Mouse (Mus musculus): ENCODE measurements around the gene Ranbp6. TPM values are rescaled to one million over a fixed set of nuclear protein-coding genes. Genes with fewer than 3 reads are reported as not detected.
A peak's percentile ranks its signal among the peaks of the same experiment; 100 is the strongest.

Gene Ranbp6
- polyA plus RNA-seq (2015; fragmentation: Nextera tagmentation; extraction: Ambion mirVana), result 35.8 and 39.6 TPM in 2 replicates

DNA sequence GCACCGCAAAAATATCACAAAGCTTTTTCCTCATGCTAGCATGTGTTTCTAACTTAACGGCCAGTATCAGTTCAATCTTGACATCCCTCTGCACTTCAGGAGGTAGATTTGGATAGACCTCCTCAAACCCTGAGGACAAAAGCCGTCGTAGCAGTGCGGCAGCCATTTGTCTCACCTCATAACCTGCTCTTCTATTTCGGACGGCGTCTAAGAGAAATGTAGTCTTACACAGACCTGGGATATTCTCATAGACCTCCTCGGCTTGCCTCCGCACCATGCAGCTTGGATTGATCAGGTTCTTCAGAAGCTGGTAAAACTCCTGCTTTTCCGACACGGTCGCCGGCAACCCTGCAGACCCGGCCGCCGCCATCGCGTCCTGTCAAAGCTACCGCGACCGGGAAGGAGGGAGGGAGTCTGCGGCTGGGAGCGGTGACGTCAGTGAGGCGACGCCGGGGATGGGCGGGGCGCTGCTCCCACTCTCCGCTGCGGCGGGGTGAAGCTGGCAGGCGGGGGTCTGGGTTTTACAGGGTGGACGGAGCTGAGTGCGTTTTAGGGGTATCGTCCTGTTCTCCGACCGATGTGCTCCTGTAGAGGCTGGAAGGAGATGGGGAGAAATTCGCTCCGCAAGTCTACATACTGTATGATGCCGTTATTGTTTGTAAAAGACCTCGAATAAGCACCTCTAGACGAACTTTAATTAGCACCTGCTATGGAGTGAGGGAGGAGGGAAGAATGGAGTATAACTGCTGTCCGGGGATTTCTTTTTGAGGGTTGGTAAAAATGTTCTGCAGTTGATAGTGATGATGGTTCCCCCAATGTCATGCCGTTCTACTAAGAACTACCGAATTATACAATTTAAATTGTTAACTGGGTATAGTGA, at the start of gene Ranbp6:
TSS of gene Ranbp6 (minus strand) at position 394 of the 880 bp plus-strand sequence.
- peaks cover 24% of the 10 kb centered on the region for H3K36me3 ChIP-seq
- peak; percentile 97 for ATAC-seq (replicated peaks)
- under 1% methylated on average over 47 of the region's 47 CpGs for WGBS

DNA sequence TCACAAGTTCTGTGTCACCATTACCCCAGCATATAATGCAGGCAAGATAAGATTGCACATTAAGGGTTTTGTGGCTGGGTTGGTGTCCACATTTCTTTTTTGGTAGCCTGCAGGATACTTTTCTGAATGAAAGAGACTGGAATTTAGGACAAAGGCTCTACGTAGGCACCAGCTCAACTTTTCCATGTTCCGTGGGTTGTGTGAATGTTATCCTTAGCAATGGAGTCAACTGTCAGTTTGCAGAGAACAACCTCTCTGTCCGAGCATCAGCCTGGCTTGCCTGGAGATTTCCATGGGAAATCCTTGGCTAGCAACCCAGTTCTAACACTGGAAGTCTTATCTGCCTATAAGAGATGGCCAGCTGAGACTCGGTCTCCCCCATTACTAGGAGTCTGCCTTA, 48.0 kb upstream of the Ranbp6 start:
- H3K27me3 ChIP-seq, result no peaks in the 10 kb centered on the region
- H3K27ac ChIP-seq (replicated peaks), result no peak overlapping the region
- no peak overlapping the region for H3K4me3 ChIP-seq
- H3K4me1 ChIP-seq, result no peaks in the 10 kb centered on the region
- no peak for ATAC-seq (replicated peaks)
- WGBS, result 87% methylated on average over 4 of the region's 4 CpGs
- H3K9ac ChIP-seq (replicated peaks), result no peak overlapping the region
- no peaks in the 10 kb centered on the region for H3K9me3 ChIP-seq
- H3K4me2 ChIP-seq (replicated peaks), result no peak overlapping the region
- H3K36me3 ChIP-seq, result no peaks in the 10 kb centered on the region

More for the DNA sequence above, at the start of gene Ranbp6:
- Histone ChIP-seq H3K4me3 (peak within 1 kb of the TSS; percentile 85), H3K27me3 (no peaks in the 10 kb centered on the region), H3K9me3 (no peaks in the 10 kb centered on the region), H3K4me2 (replicated peaks) (peak within 1 kb of the TSS; percentile 75), H3K4me1 (peaks cover 35% of the 10 kb centered on the region), H3K27ac (replicated peaks) (peak within 1 kb of the TSS; percentile 79), H3K9ac (replicated peaks) (peak within 1 kb of the TSS; percentile 83)

DNA sequence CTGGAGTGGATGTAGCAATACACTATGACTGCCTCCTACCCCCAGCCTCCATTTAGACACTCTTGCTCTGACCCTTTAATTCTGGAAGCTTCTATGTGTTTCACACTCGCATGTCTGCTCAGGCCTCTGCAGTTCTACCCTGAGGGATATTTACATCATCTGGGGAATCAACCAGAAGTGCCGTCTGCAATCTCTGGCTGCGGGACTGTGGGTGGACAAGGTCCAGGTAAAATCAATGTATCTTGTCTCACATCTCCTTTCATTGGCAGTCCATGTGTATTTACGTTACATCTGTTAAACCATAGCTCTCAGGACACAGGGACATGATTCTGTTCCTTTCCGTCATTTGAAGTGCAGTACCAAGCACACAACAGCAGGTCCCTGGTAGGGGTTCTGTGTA, 44.5 kb upstream of the Ranbp6 start:
- no peak overlapping the region for H3K4me3 ChIP-seq
- H3K27ac ChIP-seq (replicated peaks), result no peak overlapping the region
- 94% methylated on average over 5 of the region's 5 CpGs for WGBS
- no peak overlapping the region for H3K4me2 ChIP-seq (replicated peaks)
- ATAC-seq (replicated peaks), result no peak
- H3K4me1 ChIP-seq, result no peaks in the 10 kb centered on the region
- no peaks in the 10 kb centered on the region for H3K9me3 ChIP-seq
- H3K36me3 ChIP-seq, result no peaks in the 10 kb centered on the region
- no peak overlapping the region for H3K9ac ChIP-seq (replicated peaks)
- H3K27me3 ChIP-seq, result no peaks in the 10 kb centered on the region

DNA sequence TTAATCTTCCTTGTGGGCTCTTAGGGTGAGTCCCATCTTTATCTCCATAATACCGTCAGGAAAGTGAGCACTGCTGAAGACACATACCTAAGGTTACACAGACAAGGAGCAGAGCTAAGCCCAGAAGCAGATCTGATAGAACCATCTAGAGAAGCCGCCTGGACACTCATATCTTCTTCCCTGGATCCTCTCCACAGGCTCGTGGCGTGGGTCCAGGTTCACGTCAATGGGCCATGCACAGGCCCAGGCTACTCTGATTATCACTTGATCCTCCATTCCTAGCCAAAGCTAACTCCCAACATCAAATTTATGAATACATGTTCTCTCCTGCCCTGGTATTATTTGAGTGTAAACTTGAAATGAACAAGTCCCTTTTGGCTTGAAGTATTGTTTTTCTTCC, 40.9 kb upstream of the Ranbp6 start:
- 95% methylated on average over 5 of the region's 5 CpGs for WGBS
- no peak overlapping the region for H3K4me3 ChIP-seq
- H3K4me1 ChIP-seq, result no peaks in the 10 kb centered on the region
- H3K27ac ChIP-seq (replicated peaks), result no peak overlapping the region
- no peak for ATAC-seq (replicated peaks)
- H3K9me3 ChIP-seq, result no peaks in the 10 kb centered on the region
- no peaks in the 10 kb centered on the region for H3K27me3 ChIP-seq
- no peaks in the 10 kb centered on the region for H3K36me3 ChIP-seq
- no peak overlapping the region for H3K9ac ChIP-seq (replicated peaks)
- no peak overlapping the region for H3K4me2 ChIP-seq (replicated peaks)

DNA sequence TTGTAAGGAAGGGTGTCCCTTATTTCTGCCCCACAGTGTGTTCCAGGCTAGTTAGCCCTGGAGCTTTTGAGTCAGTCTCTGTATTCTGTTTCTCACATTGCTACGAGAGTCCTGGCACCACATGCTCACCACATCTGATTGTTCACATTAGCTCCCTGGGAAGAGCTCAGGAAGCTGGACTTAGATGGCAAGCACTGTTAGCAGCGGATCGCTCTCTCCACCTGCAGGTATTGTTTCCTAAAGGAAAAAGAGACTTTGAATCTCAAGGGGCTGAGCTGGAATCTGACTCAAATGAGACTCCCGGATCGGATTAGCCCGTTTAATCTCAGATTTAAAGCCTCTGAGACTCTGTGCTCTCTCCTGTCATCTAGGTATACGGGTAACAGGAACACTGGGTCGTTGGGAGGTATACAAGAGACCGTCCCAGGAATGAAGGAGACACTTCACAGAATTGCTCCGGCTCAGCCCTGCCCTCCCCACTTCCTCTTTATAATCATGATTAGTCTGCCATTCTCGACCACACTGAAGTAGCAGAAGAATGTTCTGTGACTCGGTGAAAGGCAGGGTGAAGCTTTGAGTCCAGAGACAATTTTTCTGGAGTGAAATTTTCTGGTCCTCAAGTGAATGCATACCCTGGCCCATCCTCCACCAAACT, 38.4 kb upstream of the Ranbp6 start:
- no peaks in the 10 kb centered on the region for H3K9me3 ChIP-seq
- H3K4me3 ChIP-seq, result no peak overlapping the region
- no peaks in the 10 kb centered on the region for H3K36me3 ChIP-seq
- H3K27me3 ChIP-seq, result peaks cover 7% of the 10 kb centered on the region
- H3K27ac ChIP-seq (replicated peaks), result no peak overlapping the region
- H3K4me1 ChIP-seq, result no peaks in the 10 kb centered on the region
- WGBS, result 30% methylated on average over 12 of the region's 12 CpGs
- H3K9ac ChIP-seq (replicated peaks), result no peak overlapping the region
- no peak overlapping the region for H3K4me2 ChIP-seq (replicated peaks)
- ATAC-seq (replicated peaks), result no peak

DNA sequence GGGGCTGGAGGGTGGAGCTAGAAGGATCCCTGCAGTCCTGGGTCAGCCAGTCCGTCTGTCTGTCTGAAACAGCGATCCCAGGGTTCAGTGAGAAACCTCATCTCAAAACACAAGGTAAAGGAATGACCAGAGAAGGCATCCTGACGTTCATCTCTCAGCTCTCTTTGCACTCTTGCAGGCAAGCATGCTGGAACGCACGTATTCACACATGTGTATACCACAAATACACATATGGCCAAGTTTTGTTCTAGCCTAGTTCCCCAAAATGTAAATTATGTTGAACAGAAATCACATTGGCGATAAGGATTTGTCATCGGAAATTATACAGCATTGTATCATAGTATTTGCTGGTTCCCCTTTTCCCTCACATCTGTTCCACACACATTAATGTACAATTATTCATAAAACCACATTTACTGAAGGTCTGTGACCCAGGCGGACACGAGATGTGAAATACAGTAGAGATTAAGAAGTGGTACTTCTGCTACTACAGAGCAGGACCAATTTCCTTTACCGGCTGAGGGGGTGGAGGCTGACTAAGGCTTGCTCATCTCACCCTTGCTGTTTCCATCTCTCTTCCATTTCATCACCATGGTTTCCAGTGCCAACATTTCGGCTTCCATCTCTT, 37.3 kb upstream of the Ranbp6 start:
- H3K4me3 ChIP-seq, result no peak overlapping the region
- 83% methylated on average over 11 of the region's 11 CpGs for WGBS
- no peak overlapping the region for H3K4me2 ChIP-seq (replicated peaks)
- H3K9me3 ChIP-seq, result no peaks in the 10 kb centered on the region
- peaks cover 3% of the 10 kb centered on the region; the same call in 1 of the 2 replicates for H3K4me1 ChIP-seq
- no peak overlapping the region for H3K9ac ChIP-seq (replicated peaks)
- peaks cover 13% of the 10 kb centered on the region for H3K27me3 ChIP-seq
- no peaks in the 10 kb centered on the region for H3K36me3 ChIP-seq
- ATAC-seq (replicated peaks), result no peak
- H3K27ac ChIP-seq (replicated peaks), result no peak overlapping the region

DNA sequence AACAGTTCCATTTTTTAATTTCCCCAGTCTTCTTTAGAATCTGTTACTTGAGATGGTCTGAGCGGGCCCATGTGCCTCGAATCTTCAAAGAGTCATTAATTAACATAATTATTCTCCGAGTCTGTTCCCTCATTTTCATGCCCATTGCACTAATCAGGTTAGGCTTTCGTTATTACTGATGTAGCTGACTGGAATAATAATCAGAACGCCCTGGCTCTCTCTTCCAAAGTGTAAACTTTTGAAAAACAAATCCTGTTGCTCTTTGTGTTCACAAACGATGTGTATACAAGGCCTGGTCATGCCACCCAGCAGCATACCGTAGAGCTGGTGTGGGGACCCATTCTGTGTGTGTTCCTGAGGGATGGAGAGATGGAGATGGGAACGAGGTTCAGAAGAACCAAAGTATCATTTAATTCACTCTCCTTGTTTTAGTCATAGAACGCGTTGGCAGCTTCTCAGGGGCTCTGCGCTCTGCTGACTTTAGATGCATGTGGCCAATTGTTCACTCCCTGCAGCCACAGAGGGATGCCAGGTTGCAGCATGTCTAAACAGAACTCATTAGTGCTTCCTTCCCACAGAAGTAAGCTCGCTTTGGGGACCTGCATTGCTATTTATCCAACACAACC, 31.4 kb upstream of the Ranbp6 start:
- H3K27ac ChIP-seq (replicated peaks), result peak overlapping the region; percentile 29; the same call in 1 of the 2 replicates
- no peak overlapping the region for H3K9ac ChIP-seq (replicated peaks)
- H3K4me3 ChIP-seq, result no peak overlapping the region
- H3K4me1 ChIP-seq, result peaks cover 24% of the 10 kb centered on the region
- peaks cover 16% of the 10 kb centered on the region for H3K27me3 ChIP-seq
- no peaks in the 10 kb centered on the region for H3K9me3 ChIP-seq
- H3K36me3 ChIP-seq, result no peaks in the 10 kb centered on the region
- peak overlapping the region; percentile 23 for H3K4me2 ChIP-seq (replicated peaks)
- peak; percentile 88 for ATAC-seq (replicated peaks)
- WGBS, result 7% methylated on average over 12 of the region's 12 CpGs

DNA sequence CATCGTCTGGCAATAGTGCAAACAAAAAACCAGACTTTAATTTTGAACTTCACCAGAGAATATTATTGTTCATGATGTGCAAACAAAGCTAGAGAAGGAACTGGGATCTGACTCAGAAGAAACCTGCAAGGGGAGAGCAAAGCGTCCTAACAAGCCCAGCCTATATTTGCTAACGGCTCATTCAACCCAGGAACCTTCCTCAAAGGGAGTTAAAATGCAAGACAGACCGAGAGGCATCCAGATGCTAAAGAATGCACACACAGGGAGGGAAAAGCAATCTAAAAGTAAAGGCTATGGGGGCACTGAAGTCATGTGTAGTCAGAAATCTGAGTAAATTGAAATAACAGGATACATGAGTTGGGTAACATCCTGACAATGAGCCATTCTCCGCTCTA, 30.9 kb upstream of the Ranbp6 start:
- peak overlapping the region; percentile 23; the same call in 1 of the 2 replicates for H3K4me2 ChIP-seq (replicated peaks)
- H3K4me1 ChIP-seq, result peaks cover 24% of the 10 kb centered on the region
- no peaks in the 10 kb centered on the region for H3K9me3 ChIP-seq
- ATAC-seq (replicated peaks), result peak; percentile 28; the same call in 1 of the 2 replicates
- peaks cover 16% of the 10 kb centered on the region for H3K27me3 ChIP-seq
- no peak overlapping the region for H3K4me3 ChIP-seq
- 5% methylated on average over 5 of the region's 5 CpGs for WGBS
- no peak overlapping the region for H3K9ac ChIP-seq (replicated peaks)
- no peaks in the 10 kb centered on the region for H3K36me3 ChIP-seq
- H3K27ac ChIP-seq (replicated peaks), result peak overlapping the region; percentile 9; the same call in 1 of the 2 replicates

DNA sequence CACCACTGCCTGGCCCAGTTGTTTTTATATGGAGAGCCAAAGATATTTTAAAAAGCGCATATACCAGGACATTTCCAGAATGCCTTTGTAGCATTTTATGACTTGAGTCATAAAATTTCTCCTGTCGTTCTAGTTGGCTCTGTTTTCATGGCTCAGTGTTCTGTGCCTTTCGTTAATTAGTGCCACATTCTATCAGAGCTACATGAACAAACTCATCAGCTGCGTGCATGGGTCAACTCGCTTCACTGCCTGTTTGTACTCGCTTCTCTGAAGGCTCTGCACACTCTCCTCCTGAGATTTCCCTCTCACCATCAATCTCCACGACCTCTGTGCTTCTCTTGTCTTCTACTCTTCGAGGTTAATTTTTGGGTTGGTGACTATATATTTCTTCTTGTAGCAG, 30.2 kb upstream of the Ranbp6 start:
- no peak for ATAC-seq (replicated peaks)
- no peaks in the 10 kb centered on the region for H3K36me3 ChIP-seq
- peaks cover 24% of the 10 kb centered on the region for H3K4me1 ChIP-seq
- no peaks in the 10 kb centered on the region for H3K9me3 ChIP-seq
- no peak overlapping the region for H3K9ac ChIP-seq (replicated peaks)
- peaks cover 16% of the 10 kb centered on the region for H3K27me3 ChIP-seq
- WGBS, result 63% methylated on average over 8 of the region's 8 CpGs
- H3K4me3 ChIP-seq, result no peak overlapping the region
- no peak overlapping the region for H3K4me2 ChIP-seq (replicated peaks)
- H3K27ac ChIP-seq (replicated peaks), result no peak overlapping the region

DNA sequence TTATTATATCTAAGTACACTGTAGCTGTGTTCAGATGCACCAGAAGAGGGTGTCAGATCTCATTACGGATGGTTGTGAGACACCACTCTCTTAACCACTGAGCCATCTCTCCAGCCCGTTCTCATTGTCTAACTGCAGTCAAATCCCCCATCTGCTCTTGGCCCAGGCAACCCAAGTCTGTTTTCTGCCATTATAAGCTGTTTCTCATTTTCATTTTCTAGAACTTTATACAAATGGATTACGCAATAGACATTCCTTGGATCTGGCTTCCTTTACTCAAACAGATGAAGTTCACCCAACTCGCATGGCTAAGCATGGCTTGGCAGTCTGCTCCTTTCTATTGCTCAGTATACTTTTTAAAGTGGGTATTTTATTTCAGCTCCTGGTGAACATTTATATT, 27.9 kb upstream of the Ranbp6 start:
- Histone ChIP-seq H3K9ac (replicated peaks) (no peak overlapping the region), H3K27me3 (0 out of 2 replicates have a peak, but pooled peaks cover 9% of the 10 kb centered on the region), H3K4me3 (no peak overlapping the region), H3K4me1 (peaks cover 24% of the 10 kb centered on the region), H3K4me2 (replicated peaks) (no peak overlapping the region), H3K27ac (replicated peaks) (no peak overlapping the region), H3K36me3 (no peaks in the 10 kb centered on the region), H3K9me3 (no peaks in the 10 kb centered on the region)
- ATAC-seq (replicated peaks), result no peak
- WGBS, result 86% methylated on average over 4 of the region's 4 CpGs

DNA sequence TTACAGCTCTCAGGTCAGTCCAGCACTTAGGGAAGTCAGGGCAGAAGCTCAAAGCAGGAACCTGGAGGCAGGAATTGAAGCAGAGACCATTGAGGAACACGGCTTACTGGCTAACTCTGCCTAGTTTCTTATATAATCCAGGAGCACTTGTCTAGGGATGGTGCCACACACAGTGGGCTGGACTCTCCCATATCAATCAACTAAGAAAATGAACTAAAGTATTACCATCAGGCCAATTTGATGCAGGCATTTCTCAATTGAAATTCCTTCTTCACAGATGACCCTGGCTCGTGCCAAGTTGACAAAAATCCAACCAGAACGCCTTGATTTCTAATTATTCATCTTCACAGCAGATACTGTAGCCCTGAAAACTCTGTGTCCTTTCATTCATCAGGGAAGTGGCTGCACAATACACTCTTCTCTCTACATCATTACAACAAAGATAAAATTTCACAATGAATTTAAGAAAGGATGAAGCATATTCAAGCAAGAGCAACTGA, 25.9 kb upstream of the Ranbp6 start:
- Histone ChIP-seq H3K27ac (replicated peaks) (no peak overlapping the region), H3K36me3 (no peaks in the 10 kb centered on the region), H3K27me3 (0 out of 2 replicates have a peak, but pooled peaks cover 6% of the 10 kb centered on the region), H3K4me2 (replicated peaks) (no peak overlapping the region), H3K9me3 (no peaks in the 10 kb centered on the region), H3K4me1 (peaks cover 8% of the 10 kb centered on the region), H3K9ac (replicated peaks) (no peak overlapping the region), H3K4me3 (no peak overlapping the region)
- ATAC-seq (replicated peaks), result no peak
- 76% methylated on average over 3 of the region's 3 CpGs for WGBS
